Mouse (Mus musculus): ENCODE measurements around the gene Nbeal2. TPM values are rescaled to one million over a fixed set of nuclear protein-coding genes. Genes with fewer than 3 reads are reported as not detected.

The Nbeal2 gene
- 0.26 and 0.65 TPM in 2 replicates for polyA plus RNA-seq (2012)

GRCm38 (mm10) chr9:110653655-110654461, at the start of gene Nbeal2:
Gene Nbeal2, minus strand, starts transcription at chr9:110654161.
- H3K4me3 ChIP-seq (replicated peaks): peak within 1 kb of the TSS; percentile 75
- H3K36me3 ChIP-seq (ENCODE audit: control insufficient read depth): peaks cover 4% of the 10 kb centered on the region
- TF ChIP-seq GATA1 (IDR thresholded peaks at IDR 0.05; ENCODE audit: low read length) (no peak), TAL1 (IDR thresholded peaks at IDR 0.05; ENCODE audit: low read length) (no peak)
- H3K9me3 ChIP-seq (ENCODE audit: control insufficient read depth, low read length): no peaks in the 10 kb centered on the region
- H3K4me1 ChIP-seq (ENCODE audit: control insufficient read depth): peaks cover 56% of the 10 kb centered on the region
- peaks cover 37% of the 10 kb centered on the region for H3K27me3 ChIP-seq (ENCODE audit: control insufficient read depth)

- peaks cover 27% of the 10 kb centered on the region for H3K36me3 ChIP-seq (ENCODE audit: control insufficient read depth)
- peaks cover 47% of the 10 kb centered on the region for H3K4me1 ChIP-seq (ENCODE audit: control insufficient read depth)
- TF ChIP-seq TAL1 (IDR thresholded peaks at IDR 0.05; ENCODE audit: low read length): no peak
- TF ChIP-seq GATA1 (IDR thresholded peaks at IDR 0.05; ENCODE audit: low read length): no peak
- H3K9me3 ChIP-seq (ENCODE audit: control insufficient read depth, low read length): no peaks in the 10 kb centered on the region
- H3K4me3 ChIP-seq (replicated peaks): no peak overlapping the region
- H3K27me3 ChIP-seq (ENCODE audit: control insufficient read depth): no peaks in the 10 kb centered on the region
Measured at GRCm38 (mm10) chr9:110702848-110703247, 48.9 kb upstream of the Nbeal2 start.

- TF ChIP-seq GATA1 (IDR thresholded peaks at IDR 0.05; ENCODE audit: low read length) (no peak), TAL1 (IDR thresholded peaks at IDR 0.05; ENCODE audit: low read length) (no peak)
- Histone ChIP-seq H3K4me1 (ENCODE audit: control insufficient read depth) (peaks cover 57% of the 10 kb centered on the region), H3K9me3 (ENCODE audit: control insufficient read depth, low read length) (no peaks in the 10 kb centered on the region), H3K4me3 (replicated peaks) (no peak overlapping the region), H3K27me3 (ENCODE audit: control insufficient read depth) (no peaks in the 10 kb centered on the region), H3K36me3 (ENCODE audit: control insufficient read depth) (peaks cover 40% of the 10 kb centered on the region)
Measured at GRCm38 (mm10) chr9:110701114-110702032, 47.4 kb upstream of the Nbeal2 start.

GRCm38 (mm10) chr9:110699574-110699973, 45.6 kb upstream of the Nbeal2 start:
- Histone ChIP-seq H3K27me3 (ENCODE audit: control insufficient read depth) (no peaks in the 10 kb centered on the region), H3K9me3 (ENCODE audit: control insufficient read depth, low read length) (no peaks in the 10 kb centered on the region), H3K36me3 (ENCODE audit: control insufficient read depth) (peaks cover 53% of the 10 kb centered on the region), H3K4me1 (ENCODE audit: control insufficient read depth) (peaks cover 54% of the 10 kb centered on the region), H3K4me3 (replicated peaks) (no peak overlapping the region)
- TF ChIP-seq TAL1 (IDR thresholded peaks at IDR 0.05; ENCODE audit: low read length) (peak; percentile 75), GATA1 (IDR thresholded peaks at IDR 0.05; ENCODE audit: low read length) (peak; percentile 64)

GRCm38 (mm10) chr9:110697465-110697864, 43.5 kb upstream of the Nbeal2 start:
- Histone ChIP-seq H3K4me1 (ENCODE audit: control insufficient read depth) (peaks cover 44% of the 10 kb centered on the region), H3K36me3 (ENCODE audit: control insufficient read depth) (peaks cover 58% of the 10 kb centered on the region), H3K9me3 (ENCODE audit: control insufficient read depth, low read length) (no peaks in the 10 kb centered on the region), H3K27me3 (ENCODE audit: control insufficient read depth) (no peaks in the 10 kb centered on the region), H3K4me3 (replicated peaks) (no peak overlapping the region)
- TF ChIP-seq TAL1 (IDR thresholded peaks at IDR 0.05; ENCODE audit: low read length) (no peak), GATA1 (IDR thresholded peaks at IDR 0.05; ENCODE audit: low read length) (no peak)

GRCm38 (mm10) chr9:110696427-110696826, 42.5 kb upstream of the Nbeal2 start:
- Histone ChIP-seq H3K4me1 (ENCODE audit: control insufficient read depth) (peaks cover 40% of the 10 kb centered on the region), H3K4me3 (replicated peaks) (no peak overlapping the region), H3K9me3 (ENCODE audit: control insufficient read depth, low read length) (no peaks in the 10 kb centered on the region), H3K36me3 (ENCODE audit: control insufficient read depth) (peaks cover 56% of the 10 kb centered on the region), H3K27me3 (ENCODE audit: control insufficient read depth) (no peaks in the 10 kb centered on the region)
- no peak for TF ChIP-seq GATA1 (IDR thresholded peaks at IDR 0.05; ENCODE audit: low read length)
- no peak for TF ChIP-seq TAL1 (IDR thresholded peaks at IDR 0.05; ENCODE audit: low read length)

GRCm38 (mm10) chr9:110695165-110695755, 41.3 kb upstream of the Nbeal2 start:
- Histone ChIP-seq H3K4me1 (ENCODE audit: control insufficient read depth) (peaks cover 29% of the 10 kb centered on the region), H3K4me3 (replicated peaks) (no peak overlapping the region), H3K27me3 (ENCODE audit: control insufficient read depth) (no peaks in the 10 kb centered on the region), H3K36me3 (ENCODE audit: control insufficient read depth) (peaks cover 48% of the 10 kb centered on the region), H3K9me3 (ENCODE audit: control insufficient read depth, low read length) (no peaks in the 10 kb centered on the region)
- TF ChIP-seq TAL1 (IDR thresholded peaks at IDR 0.05; ENCODE audit: low read length): no peak
- no peak for TF ChIP-seq GATA1 (IDR thresholded peaks at IDR 0.05; ENCODE audit: low read length)

GRCm38 (mm10) chr9:110689261-110689779, 35.4 kb upstream of the Nbeal2 start:
- H3K9me3 ChIP-seq (ENCODE audit: control insufficient read depth, low read length): no peaks in the 10 kb centered on the region
- peaks cover 18% of the 10 kb centered on the region for H3K36me3 ChIP-seq (ENCODE audit: control insufficient read depth)
- H3K27me3 ChIP-seq (ENCODE audit: control insufficient read depth): no peaks in the 10 kb centered on the region
- H3K4me1 ChIP-seq (ENCODE audit: control insufficient read depth): peaks cover 13% of the 10 kb centered on the region
- no peak for TF ChIP-seq GATA1 (IDR thresholded peaks at IDR 0.05; ENCODE audit: low read length)
- TF ChIP-seq TAL1 (IDR thresholded peaks at IDR 0.05; ENCODE audit: low read length): no peak
- H3K4me3 ChIP-seq (replicated peaks): no peak overlapping the region

All from erythroblast, embryonic 14.5 days (primary cell).